Mouse (Mus musculus) erythroblast, adult 5-6 weeks (primary cell): Measurements from ENCODE around the gene Tnfrsf12a. TPM values are rescaled to one million over a fixed set of nuclear protein-coding genes. Genes with fewer than 3 reads are reported as not detected.

ENCODE experiments used
- ATAC-seq: replicated peaks from 2 replicates; pipeline ENCODE4 v1.8.0; 2016; ENCODE audit warnings: moderate number of reproducible peaks, mild to moderate bottlenecking, moderate TSS enrichment, inconsistent platforms; ENCODE audit not compliant: poor library complexity, low FRiP score, severe bottlenecking
- total RNA-seq, 2 experiments: library from RNA; stranded (forward) in 1 of 2; stranded (reverse) in 1 of 2; fragments of 150-400 nt in 1 of 2; fragments of 200-764, 138-1000 nt in 1 of 2; gene quantifications; 2 replicates each; pipeline versions ENCODE4 v1.2.3 to v1.2.4; 2015 to 2017; ENCODE audit warnings: low replicate concordance in 2 of 2

Tnfrsf12a gene
- total RNA-seq (2015; ENCODE audit: low replicate concordance) (not detected in 2 replicates), total RNA-seq (2017; ENCODE audit: low replicate concordance) (2.0 TPM in 1 of 2 replicates, not detected in the other)

- peak; percentile 52; the same call in 1 of the 2 replicates for ATAC-seq
Measured at GRCm38 (mm10) chr17:23677236-23677679, at the start of gene Tnfrsf12a. Gene Tnfrsf12a, minus strand, starts transcription at chr17:23677468.

- ATAC-seq, result peak; percentile 71
Measured at GRCm38 (mm10) chr17:23726758-23727142, 49.5 kb upstream of the Tnfrsf12a start.

- ATAC-seq, result peak; percentile 93
Measured at GRCm38 (mm10) chr17:23725999-23726757, 48.9 kb upstream of the Tnfrsf12a start, which contains the start of gene Pkmyt1. Gene Pkmyt1, plus strand, starts transcription at chr17:23726336.

GRCm38 (mm10) chr17:23725477-23725876, 48.2 kb upstream of the Tnfrsf12a start:
- ATAC-seq, result no peak

- no peak for ATAC-seq
Measured at GRCm38 (mm10) chr17:23722376-23723125, 45.3 kb upstream of the Tnfrsf12a start, which contains the start of gene 1520401A03Rik. Gene 1520401A03Rik, minus strand, starts transcription at chr17:23722783.

GRCm38 (mm10) chr17:23721886-23722285, 44.6 kb upstream of the Tnfrsf12a start:
- ATAC-seq, result no peak

GRCm38 (mm10) chr17:23719455-23719854, 42.2 kb upstream of the Tnfrsf12a start:
- ATAC-seq, result no peak

GRCm38 (mm10) chr17:23717003-23717402, 39.7 kb upstream of the Tnfrsf12a start:
- no peak for ATAC-seq

- ATAC-seq, result peak; percentile 81
Measured at GRCm38 (mm10) chr17:23706212-23706611, 28.9 kb upstream of the Tnfrsf12a start.

- ATAC-seq, result no peak
Measured at GRCm38 (mm10) chr17:23705525-23706104, 28.3 kb upstream of the Tnfrsf12a start.

GRCm38 (mm10) chr17:23704741-23705140, 27.5 kb upstream of the Tnfrsf12a start:
- ATAC-seq, result no peak

- no peak for ATAC-seq
Measured at GRCm38 (mm10) chr17:23703301-23703700, 26.0 kb upstream of the Tnfrsf12a start.

GRCm38 (mm10) chr17:23700079-23700478, 22.8 kb upstream of the Tnfrsf12a start:
- peak; percentile 70 for ATAC-seq

GRCm38 (mm10) chr17:23699131-23700077, 22.1 kb upstream of the Tnfrsf12a start:
- ATAC-seq, result no peak

- ATAC-seq, result no peak
Measured at GRCm38 (mm10) chr17:23695801-23696200, 18.5 kb upstream of the Tnfrsf12a start.

GRCm38 (mm10) chr17:23694491-23694890, 17.2 kb upstream of the Tnfrsf12a start:
- ATAC-seq, result no peak

- ATAC-seq, result no peak
Measured at GRCm38 (mm10) chr17:23683856-23684672, 6.8 kb upstream of the Tnfrsf12a start, which contains the start of gene Cldn9. Gene Cldn9, minus strand, starts transcription at chr17:23684026.

GRCm38 (mm10) chr17:23683226-23683625, 6.0 kb upstream of the Tnfrsf12a start:
- ATAC-seq, result no peak
